Mouse (Mus musculus) layer of hippocampus, postnatal 14 days (tissue): ENCODE results near the gene Pear1. TPM values are rescaled to one million over a fixed set of nuclear protein-coding genes. Genes with fewer than 3 reads are reported as not detected.
"Not testable (repeated sequence)": the region's sequence is repeated elsewhere in the genome, so short reads cannot be mapped to it uniquely, and the experiment has no call there.

Experiments used
- DNase-seq, 2 experiments: peaks; one replicate each; pipeline ENCODE4 v3.0.0; 2021 to 2022; ENCODE audit warnings: low spot score in 2 of 2, mixed read lengths in 1 of 2
- long read RNA-seq, 2 experiments: library from polyadenylated mRNA; stranded (forward); transcript quantifications; one replicate each; pipeline ENCODE4 v2.0.0; 2021
- total RNA-seq, 2 experiments: library from RNA; stranded (reverse); gene quantifications; 2 replicates each; pipeline ENCODE4 v1.2.3; 2021

Pear1 gene
- total RNA-seq: 1 to 10 TPM; 7.4 to 8.2 TPM
- long read RNA-seq, experiment 1, full-length matches to known transcripts: 2 of 6 reads
- long read RNA-seq, experiment 1, partial matches to known transcripts: 2 of 6 reads
- long read RNA-seq, experiment 1, other reads (novel, unspliced or antisense): 2 of 6 reads
- long read RNA-seq, experiment 2, full-length matches to known transcripts: 1 of 5 reads
- long read RNA-seq, experiment 2, partial matches to known transcripts: 2 of 5 reads
- long read RNA-seq, experiment 2, other reads (novel, unspliced or antisense): 2 of 5 reads

- DNase-seq: not testable (repeated sequence)
These were observed at the start of gene Pear1 for GRCm38 (mm10) chr3:87824206-87824605. Gene Pear1, minus strand, starts transcription at chr3:87824306.

GRCm38 (mm10) chr3:87864111-87864510 is 40.0 kb upstream of the Pear1 start:
- DNase-seq: not testable (repeated sequence)

GRCm38 (mm10) chr3:87859813-87860212 is 35.7 kb upstream of the Pear1 start:
- peak; percentile 58 to 80 for DNase-seq

GRCm38 (mm10) chr3:87857666-87858065 is 33.6 kb upstream of the Pear1 start:
- DNase-seq: no peak

- no peak for DNase-seq
These were observed 31.8 kb upstream of the Pear1 start for GRCm38 (mm10) chr3:87855936-87856335.

- DNase-seq: peak in 1 of 2 experiments; percentile 15
These were observed 30.9 kb upstream of the Pear1 start for GRCm38 (mm10) chr3:87854795-87855568.

GRCm38 (mm10) chr3:87849117-87849516 is 25.0 kb upstream of the Pear1 start:
- no peak for DNase-seq

- no peak for DNase-seq
These were observed 23.6 kb upstream of the Pear1 start for GRCm38 (mm10) chr3:87847680-87848079.

- no peak for DNase-seq
These were observed 22.6 kb upstream of the Pear1 start, which contains the start of gene Sh2d2a for GRCm38 (mm10) chr3:87846650-87847110. Gene Sh2d2a, plus strand, starts transcription at chr3:87846755.

GRCm38 (mm10) chr3:87846186-87846585 is 22.1 kb upstream of the Pear1 start:
- DNase-seq: no peak

GRCm38 (mm10) chr3:87844981-87845380 is 20.9 kb upstream of the Pear1 start:
- DNase-seq: no peak

GRCm38 (mm10) chr3:87840858-87841257 is 16.8 kb upstream of the Pear1 start:
- DNase-seq: no peak

GRCm38 (mm10) chr3:87838622-87839021 is 14.5 kb upstream of the Pear1 start:
- DNase-seq: peak; percentile 73

- DNase-seq: no peak
These were observed 9.4 kb upstream of the Pear1 start for GRCm38 (mm10) chr3:87833482-87833881.

- no peak for DNase-seq
These were observed 8.2 kb upstream of the Pear1 start for GRCm38 (mm10) chr3:87832109-87832859.

- DNase-seq: no peak
These were observed 4.9 kb upstream of the Pear1 start for GRCm38 (mm10) chr3:87829025-87829424.

GRCm38 (mm10) chr3:87828435-87828834 is 4.3 kb upstream of the Pear1 start:
- DNase-seq: no peak

- no peak for DNase-seq
These were observed 5.9 kb downstream of the Pear1 start for GRCm38 (mm10) chr3:87818226-87818625.

- peak; percentile 56 to 74 for DNase-seq
These were observed 7.4 kb downstream of the Pear1 start for GRCm38 (mm10) chr3:87816646-87817093.

- DNase-seq: no peak
These were observed 7.9 kb downstream of the Pear1 start for GRCm38 (mm10) chr3:87816166-87816565.

- no peak for DNase-seq
These were observed 11.2 kb downstream of the Pear1 start for GRCm38 (mm10) chr3:87812873-87813272.
